Mouse (Mus musculus) forebrain, embryonic 13.5 days (tissue): Measurements from ENCODE around the gene Foxn3. TPM values are rescaled to one million over a fixed set of nuclear protein-coding genes. Genes with fewer than 3 reads are reported as not detected.
"Not testable (repeated sequence)": the region's sequence is repeated elsewhere in the genome, so short reads cannot be mapped to it uniquely, and the experiment has no call there.

Experiments used
- ATAC-seq: fragments of 200-750 bp; cut with Nextera tagmentation; 2 replicates; pipeline ENCODE4 v1.8.0; 2017
- H3K27ac ChIP-seq: fragments of 300-500 bp; sonication (generic); 2 replicates; pipeline ENCODE4 v1.5.1; 2015; ENCODE audit warnings: inconsistent platforms, mild to moderate bottlenecking, moderate library complexity
- H3K27me3 ChIP-seq: fragments of 300-500 bp; sonication (generic); 2 replicates; pipeline ENCODE4 v1.6.1; 2015; ENCODE audit warnings: mild to moderate bottlenecking, inconsistent platforms
- H3K36me3 ChIP-seq: fragments of 300-500 bp; sonication (generic); 2 replicates; pipeline ENCODE4 v1.6.1; 2015; ENCODE audit warnings: mild to moderate bottlenecking, inconsistent platforms; ENCODE audit not compliant: poor library complexity, severe bottlenecking
- H3K4me1 ChIP-seq: fragments of 300-500 bp; sonication (generic); 2 replicates; pipeline ENCODE4 v1.6.1; 2015; ENCODE audit warnings: inconsistent platforms
- H3K4me2 ChIP-seq: fragments of 300-500 bp; sonication (generic); 2 replicates; pipeline ENCODE4 v1.6.1; 2015; ENCODE audit warnings: inconsistent platforms, mild to moderate bottlenecking, moderate library complexity
- H3K4me3 ChIP-seq: fragments of 300-500 bp; sonication (generic); 2 replicates; pipeline ENCODE4 v1.5.1; 2015; ENCODE audit warnings: mild to moderate bottlenecking, inconsistent platforms
- H3K9ac ChIP-seq: fragments of 300-500 bp; sonication (generic); 2 replicates; pipeline ENCODE4 v1.6.1; 2015; ENCODE audit warnings: mild to moderate bottlenecking, inconsistent platforms
- H3K9me3 ChIP-seq: fragments of 300-500 bp; sonication (generic); replicated peaks from 2 replicates; pipeline ENCODE4 v1.6.1; 2016; ENCODE audit warnings: inconsistent platforms
- WGBS: fragments of 180-500 bp; shearing (Covaris S2); methylation state at CpG from one replicate; pipeline ENCODE4 v1.1.7; 2015; 5-methylcytosine and 5-hydroxymethylcytosine counted together
- polyA plus RNA-seq: library from polyadenylated mRNA; unstranded; fragments of >200 nt; fragmentation: Nextera tagmentation; extraction: Ambion mirVana; gene quantifications from 2 replicates; pipeline ENCODE4 v1.2.1, GENCODE M21; 2015

The Foxn3 gene
- polyA plus RNA-seq, 1 experiment from 2014 or later, result 83.5 TPM

DNA sequence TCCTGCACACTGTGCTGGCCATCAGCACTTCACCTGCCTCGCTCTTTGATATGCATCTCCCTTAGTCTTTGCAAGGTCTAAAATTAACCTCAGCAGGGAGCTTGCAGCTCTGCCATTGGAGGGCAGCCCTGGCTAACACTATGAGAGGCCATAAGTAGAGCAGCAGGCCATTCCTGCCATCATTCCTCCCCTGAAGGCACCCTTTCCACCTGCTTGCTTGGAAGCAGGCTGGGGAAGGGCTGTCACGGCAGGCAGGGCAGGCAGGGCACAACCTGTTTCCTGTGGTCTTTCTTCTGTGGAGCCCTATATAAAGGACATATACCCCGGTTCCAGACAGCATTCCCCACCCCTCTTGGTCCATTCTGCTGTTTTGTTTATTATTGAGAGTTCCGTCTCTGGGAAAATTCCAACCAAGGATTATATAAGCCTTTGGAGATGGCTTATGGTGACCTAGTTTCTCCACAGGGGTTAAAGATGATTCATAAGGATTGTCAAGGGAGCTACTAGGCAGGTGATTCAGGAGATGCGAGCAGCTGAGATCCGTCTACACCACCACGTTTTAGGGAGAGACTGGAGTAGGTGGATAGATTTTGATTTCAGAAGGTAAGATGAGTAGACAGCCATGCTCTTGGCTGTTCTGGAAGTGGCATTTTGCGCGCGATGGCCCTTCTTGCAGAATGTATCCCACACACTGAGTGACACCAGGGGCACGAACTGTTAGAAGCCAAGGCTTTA is 347.7 kb downstream of the Foxn3 start:
- Histone ChIP-seq H3K4me1 (peaks cover 83% of the 10 kb centered on the region), H3K27me3 (no peaks in the 10 kb centered on the region), H3K27ac (peak overlapping the region; percentile 80), H3K36me3 (peaks cover 8% of the 10 kb centered on the region; the same call in 1 of the 2 replicates), H3K4me2 (0 out of 2 replicates have a peak overlapping the region, but pooled peaks have one; percentile 6), H3K9ac (no peak overlapping the region), H3K4me3 (no peak overlapping the region), H3K9me3 (no peaks in the 10 kb centered on the region)
- ATAC-seq, result no peak
- WGBS, result 58% methylated on average over 11 of the region's 11 CpGs

DNA sequence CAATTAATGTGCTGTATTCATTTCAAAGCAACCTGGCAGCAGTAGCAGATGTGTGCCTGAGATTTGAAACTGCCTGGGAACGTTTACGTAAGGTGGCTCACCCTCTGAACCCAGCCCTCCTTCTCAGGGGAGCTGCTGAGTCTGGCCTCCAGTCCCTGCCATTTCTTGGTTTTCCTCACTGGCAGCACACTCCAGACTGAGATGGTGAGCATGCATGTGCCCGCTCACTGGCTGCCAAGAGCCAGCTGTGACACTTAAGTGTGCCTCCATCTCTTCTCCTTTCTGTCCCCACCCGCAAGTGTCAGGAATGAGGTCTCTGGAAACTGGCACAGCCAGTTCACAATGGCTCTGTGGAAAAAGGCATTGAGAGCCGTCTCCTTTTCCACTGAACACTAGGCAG is 349.3 kb downstream of the Foxn3 start:
- H3K27ac ChIP-seq, result peak overlapping the region; percentile 16; the same call in 1 of the 2 replicates

DNA sequence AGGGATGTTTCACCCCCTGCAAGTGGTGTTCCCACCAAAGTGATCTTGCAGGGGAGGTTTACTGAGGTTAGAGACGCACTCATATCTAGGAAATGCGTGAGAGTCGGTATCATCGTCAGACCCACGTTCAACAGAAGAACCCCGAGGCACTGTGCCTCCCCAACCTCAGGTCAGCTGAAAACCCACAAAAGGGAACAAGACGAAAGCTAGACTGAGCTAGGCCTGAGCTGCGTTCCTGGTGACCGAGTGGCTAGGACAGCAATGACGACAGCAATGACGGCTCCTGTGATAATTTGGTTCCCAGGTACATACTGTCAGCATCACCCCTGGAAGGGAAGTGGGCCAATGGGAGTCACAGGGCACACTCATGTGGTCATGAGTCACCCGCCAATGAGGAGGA is 350.2 kb downstream of the Foxn3 start:
- H3K4me3 ChIP-seq, result no peak overlapping the region
- WGBS, result 96% methylated on average over 12 of the region's 12 CpGs
- no peak overlapping the region for H3K27ac ChIP-seq
- no peak for ATAC-seq
- no peaks in the 10 kb centered on the region for H3K27me3 ChIP-seq
- H3K4me2 ChIP-seq, result no peak overlapping the region
- H3K36me3 ChIP-seq, result peaks cover 14% of the 10 kb centered on the region; the same call in 1 of the 2 replicates
- H3K9me3 ChIP-seq, result no peaks in the 10 kb centered on the region
- H3K4me1 ChIP-seq, result peaks cover 58% of the 10 kb centered on the region
- no peak overlapping the region for H3K9ac ChIP-seq

More for the DNA sequence above, 349.3 kb downstream of the Foxn3 start:
- no peak overlapping the region for H3K9ac ChIP-seq
- no peak overlapping the region for H3K4me3 ChIP-seq
- 58% methylated on average over 5 of the region's 5 CpGs for WGBS
- H3K4me1 ChIP-seq, result peaks cover 67% of the 10 kb centered on the region
- no peak for ATAC-seq
- no peaks in the 10 kb centered on the region for H3K27me3 ChIP-seq
- H3K9me3 ChIP-seq, result no peaks in the 10 kb centered on the region
- no peak overlapping the region for H3K4me2 ChIP-seq
- peaks cover 11% of the 10 kb centered on the region; the same call in 1 of the 2 replicates for H3K36me3 ChIP-seq

DNA sequence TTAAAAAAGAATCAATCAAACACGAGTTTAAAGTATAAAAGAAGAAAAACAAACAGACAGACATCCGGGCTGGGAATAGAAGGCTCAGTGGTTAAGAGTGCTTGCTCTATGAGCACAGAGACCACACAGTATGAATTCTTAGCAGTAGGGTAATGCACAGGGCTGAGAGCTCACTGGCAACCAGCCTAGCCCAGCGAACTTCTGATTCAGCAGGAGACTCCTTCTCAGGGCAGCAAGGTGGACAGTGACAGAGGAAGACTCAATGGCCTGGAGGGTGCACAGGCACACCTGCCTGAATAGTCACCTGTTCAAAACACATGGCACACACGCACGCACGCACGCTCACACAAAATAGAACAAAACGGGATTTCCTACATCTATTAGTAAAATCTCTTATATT is 353.6 kb downstream of the Foxn3 start:
- peaks cover 24% of the 10 kb centered on the region for H3K4me1 ChIP-seq
- no peak overlapping the region for H3K4me3 ChIP-seq
- H3K9ac ChIP-seq, result no peak overlapping the region
- ATAC-seq, result no peak
- peaks cover 25% of the 10 kb centered on the region for H3K36me3 ChIP-seq
- H3K9me3 ChIP-seq, result no peaks in the 10 kb centered on the region
- H3K27me3 ChIP-seq, result no peaks in the 10 kb centered on the region
- no peak overlapping the region for H3K27ac ChIP-seq
- H3K4me2 ChIP-seq, result no peak overlapping the region
- 86% methylated on average over 8 of the region's 8 CpGs for WGBS

DNA sequence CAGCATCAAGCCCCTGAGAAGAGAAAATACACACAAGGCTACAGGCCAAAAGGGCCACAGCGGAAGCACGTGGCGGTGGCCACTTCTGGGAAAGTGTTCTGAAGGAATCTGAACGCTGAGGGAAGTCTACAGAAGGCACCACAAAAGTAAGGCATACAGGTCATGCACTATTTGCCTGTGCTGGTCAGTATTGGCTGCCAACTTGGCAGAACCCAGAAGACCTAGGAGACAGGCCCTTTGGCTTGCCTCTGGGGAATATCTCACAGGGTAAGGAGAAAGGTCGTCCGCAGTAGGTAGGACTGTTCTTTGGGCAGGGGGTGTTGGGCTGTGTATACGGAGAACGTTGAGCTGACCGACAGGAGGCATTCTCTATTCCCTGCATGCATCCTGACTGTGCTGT is 355.1 kb downstream of the Foxn3 start:
- Histone ChIP-seq H3K4me1 (peaks cover 8% of the 10 kb centered on the region), H3K36me3 (peaks cover 25% of the 10 kb centered on the region), H3K9me3 (no peaks in the 10 kb centered on the region), H3K27me3 (no peaks in the 10 kb centered on the region), H3K27ac (no peak overlapping the region), H3K4me3 (no peak overlapping the region), H3K4me2 (no peak overlapping the region), H3K9ac (no peak overlapping the region)
- WGBS, result 86% methylated on average over 9 of the region's 9 CpGs
- ATAC-seq, result no peak

DNA sequence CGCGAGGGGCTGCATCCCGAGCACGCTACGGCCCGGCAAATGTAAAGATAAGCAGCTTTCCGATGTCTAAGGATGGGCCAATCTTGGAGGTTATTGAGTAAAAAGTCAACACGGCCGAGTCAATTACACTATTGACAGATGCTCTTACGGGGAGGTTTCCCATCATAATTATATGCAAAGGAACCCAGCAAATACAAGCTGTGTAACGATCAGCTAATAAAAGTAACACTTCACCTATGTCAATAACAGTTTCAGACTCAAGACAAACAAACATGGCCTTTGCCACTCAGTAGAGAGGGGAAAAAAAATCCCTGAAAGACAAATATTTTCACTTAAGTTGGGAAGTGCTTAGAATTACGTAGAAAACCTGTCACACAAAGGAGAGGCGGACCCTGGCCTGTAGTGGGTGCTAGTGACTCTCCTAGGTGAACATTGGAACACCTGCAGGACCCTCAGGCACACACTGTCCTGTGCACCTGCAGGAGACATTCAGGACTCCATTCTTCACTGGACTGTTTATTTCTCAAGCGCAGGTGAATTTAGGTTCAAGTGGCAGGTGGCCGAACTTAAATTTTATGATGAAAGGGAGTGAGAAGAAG is 356.3 kb downstream of the Foxn3 start:
- no peaks in the 10 kb centered on the region for H3K27me3 ChIP-seq
- ATAC-seq, result no peak
- no peak overlapping the region for H3K9ac ChIP-seq
- WGBS, result 87% methylated on average over 15 of the region's 15 CpGs
- no peaks in the 10 kb centered on the region for H3K4me1 ChIP-seq
- H3K36me3 ChIP-seq, result peaks cover 25% of the 10 kb centered on the region
- H3K9me3 ChIP-seq, result no peaks in the 10 kb centered on the region
- H3K4me2 ChIP-seq, result no peak overlapping the region
- H3K4me3 ChIP-seq, result no peak overlapping the region
- no peak overlapping the region for H3K27ac ChIP-seq

DNA sequence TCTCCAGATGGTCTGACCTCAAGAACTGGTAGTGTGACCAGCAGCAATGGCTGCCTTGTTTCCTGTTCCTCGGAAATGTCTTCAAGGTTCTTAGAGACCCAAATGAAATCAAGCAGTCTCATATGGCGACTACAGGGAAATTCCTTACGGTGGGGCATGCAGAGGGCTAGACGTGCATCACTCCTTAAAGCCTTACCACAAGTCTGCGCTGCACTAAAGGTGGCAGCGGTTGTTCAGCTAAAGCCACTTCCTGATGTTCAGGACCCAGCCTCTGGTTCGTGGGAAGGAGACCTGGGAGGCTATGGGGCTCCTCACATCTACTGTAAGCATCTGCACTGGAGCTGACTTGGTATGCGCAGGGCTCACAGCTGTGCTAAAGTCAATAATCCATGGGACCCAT is 357.6 kb downstream of the Foxn3 start:
- H3K4me1 ChIP-seq, result no peaks in the 10 kb centered on the region; the same call in 1 of the 2 replicates
- no peak overlapping the region for H3K4me3 ChIP-seq
- no peak overlapping the region for H3K4me2 ChIP-seq
- H3K9ac ChIP-seq, result no peak overlapping the region
- no peak overlapping the region for H3K27ac ChIP-seq
- no peaks in the 10 kb centered on the region for H3K27me3 ChIP-seq
- peaks cover 22% of the 10 kb centered on the region for H3K36me3 ChIP-seq
- ATAC-seq, result no peak
- no peaks in the 10 kb centered on the region for H3K9me3 ChIP-seq
- 97% methylated on average over 8 of the region's 8 CpGs for WGBS

DNA sequence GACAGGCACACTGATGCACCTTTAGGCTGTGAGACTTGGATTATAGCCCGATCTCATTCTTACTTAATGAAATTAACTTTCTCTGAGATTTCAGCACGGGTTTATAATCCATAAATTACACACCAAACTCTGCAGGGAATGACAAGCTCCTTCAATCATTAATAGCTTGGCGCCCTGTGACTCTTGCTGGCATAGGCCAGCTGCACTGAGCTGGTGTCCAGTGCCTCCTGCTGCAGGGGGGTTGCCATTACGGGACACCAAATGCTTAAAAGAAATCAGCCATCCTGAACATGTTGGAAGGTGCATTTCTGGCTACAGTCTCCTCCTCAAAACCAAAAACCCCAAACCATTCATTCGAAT is 364.3 kb downstream of the Foxn3 start:
- 82% methylated on average over 5 of the region's 5 CpGs for WGBS
- Histone ChIP-seq H3K36me3 (peaks cover 18% of the 10 kb centered on the region), H3K4me2 (no peak overlapping the region), H3K9ac (no peak overlapping the region), H3K4me1 (peaks cover 27% of the 10 kb centered on the region; the same call in 1 of the 2 replicates), H3K4me3 (no peak overlapping the region), H3K9me3 (no peaks in the 10 kb centered on the region), H3K27me3 (no peaks in the 10 kb centered on the region), H3K27ac (no peak overlapping the region)
- ATAC-seq, result no peak

DNA sequence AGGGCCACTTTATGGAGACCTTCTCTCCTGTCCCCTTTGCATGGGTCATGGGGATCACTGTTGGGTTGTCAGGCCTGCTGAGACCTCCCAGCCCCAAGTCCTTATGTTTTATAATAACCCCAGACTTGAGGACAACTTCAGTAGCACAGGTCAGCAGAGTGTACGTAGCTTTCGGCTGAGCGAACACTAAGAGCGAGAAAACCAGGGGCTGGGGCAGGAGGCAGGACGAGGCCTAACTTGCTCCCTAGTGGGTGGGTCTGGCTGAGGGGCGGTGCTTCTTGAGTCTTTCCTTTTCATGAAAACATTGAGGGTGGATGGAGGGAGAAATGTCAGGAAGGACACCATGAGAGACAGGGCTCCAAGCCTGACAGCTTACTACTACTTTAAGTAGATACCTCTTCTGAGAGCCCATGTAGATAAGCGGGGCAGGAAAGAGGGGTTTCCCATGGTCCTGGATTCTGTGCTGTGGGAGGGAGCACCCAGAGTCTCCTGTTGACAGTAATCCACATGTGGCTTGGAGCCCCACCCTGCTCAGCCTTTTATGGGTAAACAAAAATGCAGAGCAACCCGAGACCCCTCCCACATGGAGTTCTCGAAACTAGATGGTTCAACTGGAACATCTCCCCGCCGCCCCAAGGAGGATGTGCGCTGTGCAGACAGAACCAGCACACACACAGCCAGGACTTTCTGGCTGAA is 364.8 kb downstream of the Foxn3 start:
- Histone ChIP-seq H3K4me1 (peaks cover 29% of the 10 kb centered on the region; the same call in 1 of the 2 replicates), H3K9me3 (no peaks in the 10 kb centered on the region), H3K4me3 (no peak overlapping the region), H3K27me3 (no peaks in the 10 kb centered on the region), H3K4me2 (no peak overlapping the region), H3K27ac (no peak overlapping the region), H3K9ac (no peak overlapping the region), H3K36me3 (peaks cover 18% of the 10 kb centered on the region)
- ATAC-seq, result no peak
- WGBS, result 81% methylated on average over 12 of the region's 12 CpGs

DNA sequence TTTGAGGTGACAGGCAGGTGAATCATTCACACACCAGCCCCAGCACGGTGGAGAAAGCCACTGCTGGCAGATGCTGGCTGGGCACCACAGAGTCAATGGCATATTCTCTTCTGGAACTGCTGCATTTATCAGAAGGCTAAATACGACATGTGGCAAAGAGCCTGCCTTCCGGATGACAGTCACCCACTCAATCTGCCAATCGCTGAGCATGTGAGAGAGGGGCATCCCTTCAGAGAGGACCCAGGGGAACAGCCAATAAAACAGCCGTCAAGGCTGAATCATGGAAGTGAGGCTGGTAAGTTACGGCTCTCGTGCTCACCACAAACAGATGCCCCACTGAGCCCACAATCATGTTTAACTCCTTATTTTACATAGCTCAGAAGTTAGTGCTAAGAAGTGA is 366.4 kb downstream of the Foxn3 start:
- Histone ChIP-seq H3K27ac (0 out of 2 replicates have a peak overlapping the region, but pooled peaks have one; percentile 12), H3K4me1 (peaks cover 41% of the 10 kb centered on the region), H3K36me3 (peaks cover 18% of the 10 kb centered on the region), H3K9ac (no peak overlapping the region), H3K27me3 (no peaks in the 10 kb centered on the region), H3K4me2 (no peak overlapping the region), H3K4me3 (no peak overlapping the region), H3K9me3 (no peaks in the 10 kb centered on the region)
- 74% methylated on average over 7 of the region's 7 CpGs for WGBS
- ATAC-seq, result no peak

DNA sequence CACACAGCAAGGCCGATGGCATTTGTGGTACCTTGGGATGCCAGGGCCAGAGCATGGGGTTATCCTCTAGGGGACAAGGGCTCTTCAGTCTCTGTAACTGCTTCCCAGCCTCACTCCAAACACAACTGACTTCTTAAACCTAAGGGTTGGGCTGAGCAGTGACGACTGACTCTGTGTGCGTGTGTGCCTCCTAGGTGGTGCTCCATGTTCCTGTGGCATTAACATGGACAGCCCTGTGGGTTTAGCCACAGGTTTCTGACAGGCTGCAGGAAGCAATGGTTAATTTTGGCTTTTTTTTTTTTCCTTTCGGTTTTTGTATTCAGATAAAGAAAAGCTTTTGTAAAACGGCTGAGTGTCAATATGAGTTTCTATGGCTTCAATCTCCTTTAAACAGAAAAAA is 367.7 kb downstream of the Foxn3 start:
- no peak for ATAC-seq
- H3K4me3 ChIP-seq, result no peak overlapping the region
- no peak overlapping the region for H3K27ac ChIP-seq
- 75% methylated on average over 5 of the region's 5 CpGs for whole genome bisulfite sequencing
- peaks cover 41% of the 10 kb centered on the region for H3K4me1 ChIP-seq
- no peak overlapping the region for H3K4me2 ChIP-seq
- no peak overlapping the region for H3K9ac ChIP-seq
- peaks cover 18% of the 10 kb centered on the region for H3K36me3 ChIP-seq
- no peaks in the 10 kb centered on the region for H3K27me3 ChIP-seq
- H3K9me3 ChIP-seq, result no peaks in the 10 kb centered on the region

DNA sequence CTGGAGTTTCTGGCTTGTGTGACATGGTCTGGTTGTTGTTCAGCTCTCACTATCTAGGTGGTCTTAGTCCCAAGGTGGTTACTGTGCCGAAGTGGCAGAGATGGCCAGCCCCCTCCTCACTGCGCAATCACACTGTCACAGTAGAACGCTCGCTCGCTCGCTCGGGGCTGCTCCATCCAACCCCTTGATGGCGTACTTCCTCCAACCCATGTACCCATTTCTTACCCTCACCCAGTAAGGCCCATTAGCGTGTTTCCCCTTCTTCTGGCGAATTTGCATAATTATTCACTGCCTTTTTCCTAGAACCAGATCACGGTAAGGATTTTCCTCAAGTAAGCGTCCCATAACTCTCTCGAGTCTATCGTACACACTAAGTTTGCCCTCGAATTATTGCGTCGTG is 369.3 kb downstream of the Foxn3 start:
- not testable (repeated sequence) for H3K4me2 ChIP-seq, ATAC-seq, H3K27me3 ChIP-seq, H3K4me3 ChIP-seq, H3K27ac ChIP-seq, H3K9me3 ChIP-seq, H3K9ac ChIP-seq
- WGBS, result 92% methylated on average over 17 of the region's 17 CpGs
- Histone ChIP-seq H3K36me3 (peaks cover 25% of the 10 kb centered on the region), H3K4me1 (peaks cover 31% of the 10 kb centered on the region)
